Mouse (Mus musculus): ENCODE measurements around the gene Uap1.
A peak's percentile ranks its signal among the peaks of the same experiment; 100 is the strongest.

The Uap1 gene

DNA sequence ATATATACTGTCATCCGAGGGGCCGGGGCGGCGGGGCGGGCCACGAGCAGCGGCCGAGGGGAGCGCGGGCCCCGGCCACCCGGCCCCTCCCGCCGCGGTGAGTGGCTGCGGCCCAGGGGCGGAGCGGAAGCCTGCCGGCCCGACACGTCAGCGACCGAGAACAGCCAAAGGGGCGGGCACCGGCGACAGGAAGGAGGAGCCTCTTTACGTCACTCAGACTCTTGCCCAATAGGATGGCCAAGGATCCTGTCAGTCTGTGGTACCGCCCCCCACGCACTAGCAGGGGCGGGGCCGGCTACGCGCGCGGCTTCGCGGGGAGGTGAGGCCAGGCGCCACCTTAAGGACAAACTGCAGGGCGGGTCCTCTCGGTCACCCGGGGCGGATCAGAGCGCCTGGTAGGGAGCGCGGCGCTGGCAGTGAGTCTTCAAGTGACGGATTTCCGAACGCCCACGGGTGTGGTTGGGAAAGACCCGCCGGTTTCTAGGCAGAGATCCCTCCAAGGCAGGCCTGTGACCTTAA lies at the start of gene Uap1:
Gene Uap1, minus strand, starts transcription at position 144 of the 519 bp plus-strand sequence.
- DNase-seq (ENCODE audit: low spot score), result peak; percentile 86

DNA sequence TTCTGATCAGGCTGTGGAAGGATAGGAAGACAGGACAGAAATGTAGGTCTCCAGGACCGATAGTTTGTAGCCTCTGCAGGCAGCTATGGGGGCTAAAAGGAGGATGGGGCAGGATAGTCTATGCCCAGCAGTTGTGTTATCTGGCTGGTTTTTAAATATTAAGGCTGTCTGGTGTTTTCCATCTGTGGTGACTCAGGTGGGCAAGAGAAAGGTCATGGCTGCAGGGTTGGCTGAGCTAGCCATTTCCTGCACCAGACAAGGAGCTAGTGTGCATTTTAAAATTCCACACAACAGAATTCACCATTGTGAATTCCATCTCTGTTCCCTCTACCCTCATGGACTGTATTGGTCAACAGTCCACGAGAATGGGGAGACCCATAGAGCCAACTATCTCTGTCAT lies 48.5 kb upstream of the Uap1 start:
- no peak for DNase-seq (ENCODE audit: low spot score)

DNA sequence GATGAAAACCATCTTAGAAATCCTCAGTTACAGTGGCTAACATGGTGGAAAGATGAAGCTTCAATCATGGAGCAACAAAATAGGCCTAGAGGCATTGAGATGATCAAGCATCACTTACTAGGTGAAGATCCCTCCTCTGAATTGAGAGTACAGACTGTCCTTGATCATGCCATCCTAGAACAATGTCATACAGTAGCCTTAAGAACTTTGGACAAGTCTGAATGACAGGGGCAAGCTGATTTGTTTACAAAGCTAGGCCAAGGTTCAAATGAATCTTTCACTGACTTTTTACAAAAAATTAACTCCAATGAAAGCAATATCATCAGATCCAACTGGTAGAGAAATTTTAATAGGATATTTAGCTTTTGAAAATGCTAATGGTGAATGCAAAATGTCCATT lies 45.6 kb upstream of the Uap1 start:
- DNase-seq (ENCODE audit: low spot score), result no peak

DNA sequence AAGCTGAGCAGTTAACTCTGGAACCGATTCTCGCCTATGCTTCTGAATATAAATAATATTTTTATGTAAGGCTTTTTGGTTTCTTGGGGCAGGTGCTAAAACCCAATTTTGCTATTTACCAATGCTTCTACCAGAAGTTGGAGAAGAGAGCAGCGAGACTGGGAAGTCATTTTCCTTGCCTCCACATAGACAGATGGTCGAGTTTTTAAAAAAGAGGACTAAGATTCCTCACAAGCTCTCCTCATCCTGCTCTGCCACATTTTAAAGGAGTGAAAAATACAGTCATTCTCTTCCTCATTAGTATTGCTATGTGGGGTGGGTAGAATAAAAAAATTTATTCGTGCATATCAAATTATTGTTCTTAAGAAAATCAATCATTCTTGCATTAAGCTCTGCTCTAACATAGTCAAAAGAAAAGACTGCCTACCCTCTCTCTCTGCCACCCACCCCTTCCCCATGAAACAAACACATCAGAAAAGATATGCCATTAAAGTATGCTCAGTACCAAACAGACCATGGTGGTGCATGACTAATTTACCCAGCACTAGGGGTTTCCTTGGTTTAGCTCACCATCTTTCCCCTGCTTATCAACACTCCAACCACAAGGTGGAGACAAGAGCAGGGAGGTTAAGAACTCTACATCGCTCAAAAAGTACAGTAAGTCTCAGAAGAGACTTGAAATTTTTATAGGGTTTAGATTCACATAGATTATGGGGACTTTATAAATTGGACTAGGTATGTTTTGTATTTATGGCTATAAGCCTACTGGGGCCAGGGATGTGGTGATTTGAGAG lies 43.5 kb upstream of the Uap1 start:
- no peak for DNase-seq (ENCODE audit: low spot score)

DNA sequence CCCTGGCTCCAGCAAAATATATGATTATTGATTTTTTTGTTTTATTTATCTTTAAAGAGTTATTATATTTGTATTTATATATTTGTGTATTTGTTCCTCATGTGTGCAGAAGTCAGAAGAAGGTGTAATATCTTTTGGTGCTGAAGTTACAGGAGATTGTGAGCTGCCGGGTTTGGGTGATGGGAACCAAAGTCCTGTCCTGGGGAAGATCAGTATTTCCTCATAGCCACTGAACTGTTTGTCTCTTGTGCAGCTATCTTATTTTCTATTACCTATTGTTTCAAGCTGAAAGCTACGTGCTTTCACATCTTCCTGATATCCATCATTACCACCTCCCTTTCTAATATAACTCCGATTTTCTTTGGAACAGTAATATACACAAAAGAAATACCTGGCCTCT lies 40.8 kb upstream of the Uap1 start:
- DNase-seq (ENCODE audit: low spot score), result no peak

DNA sequence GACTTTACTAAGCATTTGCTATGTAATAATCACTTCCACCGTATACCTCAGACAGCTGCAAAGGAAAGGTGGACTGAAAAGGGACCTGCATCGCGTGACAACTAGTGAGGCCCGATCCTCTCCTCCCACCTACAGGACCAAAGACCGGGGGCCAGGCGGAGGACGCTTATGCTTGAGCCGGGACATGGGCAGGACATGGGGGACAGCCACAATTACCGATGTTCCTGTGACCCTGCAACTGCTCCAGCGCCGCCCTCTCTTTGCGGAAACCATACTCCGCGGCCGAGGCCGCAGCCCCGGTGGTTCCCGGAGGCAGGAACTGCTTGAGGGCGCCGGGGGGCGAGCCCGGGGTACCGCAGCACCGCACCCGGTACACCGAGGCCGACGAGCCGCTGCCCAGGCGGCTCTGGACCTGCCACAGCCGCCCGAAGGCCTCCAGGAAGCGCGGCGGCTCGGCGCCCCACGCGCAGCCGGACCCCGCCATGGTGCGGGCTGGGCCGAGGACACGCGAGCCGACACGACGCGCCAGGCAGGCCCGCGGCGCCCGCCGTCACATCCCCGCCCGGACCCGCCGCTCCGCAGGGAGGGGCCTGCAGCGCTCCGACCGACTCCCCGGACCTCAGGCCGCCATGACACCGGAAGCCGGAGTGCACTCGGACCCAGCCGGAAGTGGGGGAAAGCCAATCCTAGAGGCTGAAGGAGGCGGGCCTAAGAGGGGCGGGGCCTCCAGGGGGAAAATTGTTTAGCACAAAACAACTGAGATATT lies 40.2 kb upstream of the Uap1 start, which contains the start of gene Uhmk1:
Gene Uhmk1, minus strand, starts transcription at position 641 of the 766 bp plus-strand sequence.
- peak; percentile 76 for DNase-seq (ENCODE audit: low spot score)

DNA sequence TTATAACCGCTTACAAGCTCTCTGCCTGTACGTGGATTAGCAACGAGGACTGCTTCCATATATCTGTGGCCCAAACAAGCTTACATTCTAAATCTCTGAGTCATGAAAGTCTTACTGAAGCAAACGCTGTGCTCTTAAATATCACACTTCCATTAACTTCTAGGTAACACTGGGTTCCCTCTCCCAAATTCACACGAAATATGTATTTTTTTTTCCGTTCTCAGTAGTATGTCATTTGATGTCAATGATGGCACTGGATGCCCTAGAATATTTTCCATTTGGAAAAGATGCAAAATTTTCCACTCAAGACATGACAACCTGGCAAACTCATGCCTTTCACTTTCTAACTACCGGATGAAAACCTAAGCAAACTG lies 39.6 kb upstream of the Uap1 start:
- DNase-seq (ENCODE audit: low spot score), result no peak

DNA sequence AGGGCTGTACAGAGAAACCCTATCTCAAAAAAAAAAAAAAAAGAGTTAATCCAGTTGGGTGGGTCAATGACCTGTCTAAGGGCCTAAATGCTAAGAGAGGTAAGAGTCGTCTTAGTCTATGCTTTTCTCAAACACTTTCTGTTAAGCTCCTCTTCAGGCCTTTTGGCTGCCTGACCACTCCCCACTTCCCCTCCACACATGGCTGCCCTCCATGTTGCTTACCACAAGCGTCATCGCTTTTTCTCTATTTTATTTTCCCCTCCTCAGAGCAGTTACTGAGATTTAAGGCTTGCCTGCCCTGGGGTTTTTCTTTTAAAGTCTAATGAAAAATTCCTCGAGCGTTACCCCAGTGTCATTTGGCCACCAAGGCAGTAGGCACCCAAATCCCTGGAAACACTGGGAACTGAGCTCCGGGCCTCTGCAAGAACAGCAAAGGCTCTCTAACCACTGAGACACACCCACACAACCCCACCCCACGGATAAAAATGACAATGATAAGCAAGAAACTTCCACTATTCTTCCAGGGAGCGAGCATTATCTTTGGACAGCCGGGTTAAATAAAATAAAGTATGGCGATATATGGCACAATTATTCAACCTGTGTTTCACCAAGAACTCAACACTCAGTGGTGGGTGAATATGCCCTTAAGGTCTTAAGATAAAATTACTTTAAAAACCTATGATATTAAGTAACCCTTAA lies 38.6 kb upstream of the Uap1 start:
- no peak for DNase-seq (ENCODE audit: low spot score)

DNA sequence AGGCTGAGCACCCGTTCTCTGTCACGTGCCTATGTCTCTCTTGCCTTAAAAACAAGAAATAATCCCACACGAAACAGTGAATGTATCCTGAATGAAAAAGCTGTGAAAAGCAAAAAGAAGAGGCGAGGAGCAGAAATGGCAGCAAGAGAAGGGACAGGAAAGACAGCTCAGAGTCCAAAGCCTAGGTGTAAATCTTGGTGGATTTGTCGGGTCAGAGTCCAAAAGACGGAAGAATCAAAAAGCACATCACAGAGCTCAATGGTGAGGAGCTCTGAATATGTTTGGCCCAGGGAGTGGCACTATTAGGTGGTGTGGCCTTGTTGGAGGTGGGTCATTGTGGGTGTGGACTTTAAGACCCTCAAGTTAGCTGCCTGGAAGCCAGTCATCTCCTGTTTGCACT lies 31.6 kb upstream of the Uap1 start:
- no peak for DNase-seq (ENCODE audit: low spot score)

DNA sequence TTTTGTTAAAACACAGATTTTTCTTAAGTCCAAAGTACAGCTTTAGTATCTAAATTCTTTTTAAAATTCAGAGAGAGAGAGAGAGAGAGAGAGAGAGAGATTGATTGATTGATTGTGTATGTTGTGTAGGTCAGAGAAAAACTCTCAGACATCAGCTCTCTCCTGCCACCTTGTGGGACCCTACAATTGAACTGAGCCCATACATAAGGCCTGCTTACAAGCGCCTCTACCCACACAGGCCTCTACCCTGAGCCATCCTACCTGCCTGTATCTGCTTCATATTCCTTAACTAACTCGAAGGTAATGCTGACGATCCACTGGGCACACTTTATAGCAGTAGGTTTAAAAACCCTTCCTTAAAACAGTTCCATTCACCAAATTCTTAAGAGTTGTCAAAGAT lies 25.6 kb upstream of the Uap1 start:
- no peak for DNase-seq (ENCODE audit: low spot score)

DNA sequence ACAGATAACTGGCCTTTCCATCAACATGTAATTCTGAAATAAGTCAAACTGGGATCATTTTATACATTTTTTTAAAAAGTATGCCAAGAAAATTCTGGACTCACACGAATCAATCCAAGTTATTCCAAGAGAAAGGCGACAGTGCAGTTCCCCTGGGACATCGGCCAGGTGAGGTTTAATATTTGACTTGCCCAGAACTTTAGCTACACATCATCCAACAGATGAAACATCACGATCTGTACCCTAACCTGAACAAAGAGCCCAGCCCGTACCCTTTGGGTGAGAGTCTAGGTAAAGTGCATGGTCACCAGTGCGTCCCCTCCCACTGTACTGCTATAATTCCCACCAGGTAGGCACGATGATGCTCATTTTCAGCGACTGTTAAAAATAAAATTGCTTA lies 21.5 kb upstream of the Uap1 start:
- DNase-seq (ENCODE audit: low spot score), result no peak

DNA sequence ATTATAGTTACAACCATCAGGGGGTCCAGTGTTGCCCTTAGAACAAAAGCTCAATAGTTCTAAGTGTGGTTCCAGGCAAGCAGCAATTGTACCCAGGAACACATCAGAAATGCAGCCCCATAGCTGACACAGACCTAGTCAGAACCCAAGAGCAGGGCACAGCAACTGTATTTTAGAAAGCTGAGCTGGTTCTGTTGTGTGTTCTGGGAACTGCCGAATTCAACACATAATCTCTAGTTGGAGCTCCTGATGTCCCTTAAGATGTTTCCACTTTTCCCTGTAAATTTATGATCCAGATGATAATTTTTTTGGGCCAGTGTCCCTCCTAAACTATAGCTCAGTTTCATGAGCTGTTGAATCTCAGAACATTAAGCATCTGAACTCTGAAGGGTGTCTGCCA lies 17.2 kb upstream of the Uap1 start:
- no peak for DNase-seq (ENCODE audit: low spot score)

DNA sequence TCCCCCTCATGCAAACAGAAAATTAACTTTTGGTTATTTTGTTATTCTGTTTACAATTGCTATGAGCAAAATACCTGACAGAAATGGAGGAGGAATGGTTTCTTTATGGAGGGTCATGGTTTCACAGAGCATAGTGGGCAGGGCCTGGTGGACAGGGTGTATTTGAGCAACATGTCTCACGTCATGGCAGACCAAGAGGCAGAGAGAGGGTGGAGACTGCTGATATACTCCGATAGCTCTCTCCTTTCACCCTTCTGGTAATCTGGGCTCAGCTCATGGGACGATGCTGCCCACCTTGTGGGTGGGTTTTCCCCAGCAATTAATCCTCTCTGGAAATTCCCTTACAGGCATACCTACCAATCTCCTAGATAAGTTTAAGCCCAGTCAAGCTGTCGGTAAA lies 15.5 kb upstream of the Uap1 start:
- no peak for DNase-seq (ENCODE audit: low spot score)

DNA sequence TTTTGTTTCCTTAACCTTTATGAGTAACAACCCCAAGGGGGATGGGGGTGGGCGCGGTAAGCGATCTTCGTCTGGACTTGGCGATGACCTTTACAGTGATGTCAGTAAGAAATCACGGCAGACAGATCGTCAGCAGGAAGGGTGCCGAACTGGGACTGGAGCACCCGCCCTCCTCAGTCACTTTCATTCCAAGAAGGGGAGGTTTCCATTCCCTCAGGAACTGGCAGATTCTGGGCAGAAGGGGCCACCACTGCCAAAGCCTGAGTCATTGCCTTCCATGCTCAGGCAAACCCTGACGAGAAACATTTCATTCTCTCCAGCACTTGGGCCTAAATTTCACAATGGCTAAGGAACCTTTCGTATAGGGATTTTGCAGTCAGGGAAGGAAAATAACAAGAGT lies 13.8 kb upstream of the Uap1 start:
- no peak for DNase-seq (ENCODE audit: low spot score)

DNA sequence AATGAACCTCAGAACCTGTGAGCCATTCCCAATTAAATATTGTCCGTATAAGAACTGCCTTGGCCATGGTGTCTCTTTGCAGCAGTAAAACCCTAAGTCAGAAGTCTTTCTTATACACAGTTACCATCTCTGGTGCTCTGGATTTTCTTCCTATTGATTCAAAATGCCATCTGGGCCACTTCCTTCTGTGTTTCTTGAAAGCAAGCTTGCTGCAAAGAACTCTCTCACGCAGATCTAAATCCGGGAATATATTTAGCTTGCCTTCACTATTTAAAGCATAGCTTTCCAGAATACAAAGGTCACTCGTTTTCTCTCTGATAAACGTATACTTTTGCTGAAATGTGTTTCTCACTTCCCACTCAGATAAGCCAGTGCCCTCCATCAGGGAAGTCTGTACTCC lies 11.8 kb upstream of the Uap1 start:
- DNase-seq (ENCODE audit: low spot score), result no peak

DNA sequence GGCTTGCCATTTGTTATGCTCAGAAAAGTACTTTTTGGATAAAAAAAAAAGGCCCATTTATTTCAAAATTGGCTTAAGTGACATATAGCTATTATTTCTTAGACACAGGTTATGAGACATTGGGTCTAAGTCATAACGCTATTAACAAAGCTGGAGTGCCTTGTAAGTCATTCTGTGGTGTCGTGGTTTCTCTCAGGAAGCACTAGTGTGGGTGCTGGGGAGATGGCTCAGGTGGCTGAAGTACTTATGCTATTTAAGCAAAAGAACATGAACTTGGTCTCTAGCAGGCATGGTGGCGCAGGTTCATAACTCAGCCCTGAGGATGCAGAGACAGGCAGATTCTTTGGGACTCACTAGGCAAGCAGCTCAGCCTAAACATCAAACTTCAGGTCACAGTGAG lies 10.4 kb upstream of the Uap1 start:
- no peak for DNase-seq (ENCODE audit: low spot score)

DNA sequence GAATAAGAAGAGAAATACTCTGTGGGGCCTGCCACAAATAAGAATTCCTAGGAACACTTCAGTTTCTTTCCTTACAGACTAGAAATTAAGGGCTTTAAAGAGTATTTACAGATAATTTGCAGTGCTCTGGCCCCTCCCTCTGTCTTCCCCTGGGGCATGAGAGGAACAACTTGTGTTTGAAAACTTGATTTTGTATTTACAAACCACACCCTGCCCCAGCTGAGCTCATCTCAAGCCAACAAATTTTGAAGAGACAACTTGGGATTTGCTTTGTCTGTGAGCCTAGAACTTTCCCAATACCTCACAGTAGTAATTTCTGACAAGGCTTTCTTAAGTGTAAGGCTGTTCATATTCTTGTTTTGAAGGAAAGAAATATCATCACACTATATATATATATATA lies 7.9 kb upstream of the Uap1 start:
- DNase-seq (ENCODE audit: low spot score), result no peak

DNA sequence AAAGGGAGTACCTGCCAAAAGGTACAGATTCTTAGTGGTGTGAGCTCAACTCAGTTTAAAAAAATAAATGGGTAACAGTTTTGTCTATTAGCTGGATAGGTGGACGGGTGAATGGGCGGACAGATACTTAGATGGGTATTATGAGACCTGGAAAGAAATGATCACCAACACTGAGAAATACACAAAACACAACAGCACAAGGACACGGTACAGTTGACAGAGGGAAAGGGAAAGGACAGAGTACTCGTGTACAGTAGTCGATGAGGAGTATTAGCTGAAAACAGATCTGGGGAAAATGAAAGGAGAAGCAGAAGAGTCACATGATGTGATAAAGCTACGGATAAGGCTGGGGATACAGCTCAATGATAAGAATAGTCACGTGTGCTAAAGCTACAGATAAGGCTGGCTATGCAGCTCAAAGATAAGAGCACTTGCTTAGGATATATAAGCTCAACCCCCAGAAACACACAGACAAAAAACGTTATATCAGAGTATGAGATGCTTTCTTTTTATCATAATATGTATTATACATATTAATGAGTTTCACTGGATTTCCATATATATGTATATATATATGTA lies 2.0 kb upstream of the Uap1 start:
- no peak for DNase-seq (ENCODE audit: low spot score)

DNA sequence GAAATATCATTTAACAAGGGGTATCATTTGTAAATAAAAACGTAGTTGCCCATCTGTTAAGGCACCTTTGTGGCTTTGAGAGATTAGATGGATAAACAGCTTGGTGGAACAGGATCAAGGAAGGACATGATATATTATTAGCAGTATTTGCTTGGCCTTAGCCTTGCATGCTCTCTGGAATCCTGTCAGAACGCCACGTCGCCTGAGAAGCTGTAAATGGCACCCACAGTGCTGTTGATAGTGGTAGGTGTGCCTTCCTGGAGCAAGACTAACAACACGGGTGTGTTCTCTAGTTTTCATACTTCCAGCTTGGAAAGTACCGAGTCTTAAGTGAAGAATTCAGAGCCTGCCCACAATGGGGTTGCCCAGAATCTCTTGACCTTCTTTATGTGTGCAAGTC lies 1.1 kb upstream of the Uap1 start:
- no peak for DNase-seq (ENCODE audit: low spot score)

DNA sequence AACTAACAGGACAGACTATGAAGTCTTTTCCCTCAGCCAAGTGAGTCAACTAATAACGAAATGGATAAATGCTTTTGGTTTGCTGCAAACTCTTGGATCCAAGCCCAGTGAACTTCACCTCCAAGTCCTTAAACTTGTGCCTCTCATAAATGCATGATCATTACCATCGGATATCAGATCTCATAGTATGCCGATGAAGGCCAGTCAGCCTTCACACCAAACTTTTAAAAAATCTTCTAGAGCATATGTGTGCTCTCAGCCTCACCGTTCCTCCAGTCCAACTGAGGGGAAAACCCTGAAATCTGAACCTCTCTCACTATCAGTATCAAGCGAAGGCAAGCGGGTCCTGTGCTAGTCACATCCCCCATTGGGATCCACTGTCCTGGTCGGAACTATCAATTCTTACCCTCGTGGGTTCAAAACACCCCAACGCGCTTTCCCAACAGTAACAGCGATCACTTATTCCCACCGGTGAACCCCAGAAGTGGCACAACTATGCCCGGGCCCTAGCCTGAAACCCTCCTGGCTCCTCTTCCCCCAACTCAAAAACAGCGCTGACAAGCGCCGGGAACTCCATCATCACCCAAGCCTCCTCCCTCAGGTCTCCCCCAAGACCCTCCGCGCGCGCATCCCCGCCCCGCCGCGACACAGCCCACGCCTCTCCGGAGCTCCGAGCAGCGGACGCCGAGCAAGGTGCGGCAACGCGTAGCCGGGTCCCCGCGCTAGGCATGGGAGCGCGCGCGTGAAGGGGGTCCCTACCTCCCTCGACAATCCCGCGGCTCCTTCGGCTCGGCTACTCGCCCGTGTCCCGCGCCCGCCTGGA lies 555 bp downstream of the Uap1 start:
- DNase-seq (ENCODE audit: low spot score), result no peak

DNA sequence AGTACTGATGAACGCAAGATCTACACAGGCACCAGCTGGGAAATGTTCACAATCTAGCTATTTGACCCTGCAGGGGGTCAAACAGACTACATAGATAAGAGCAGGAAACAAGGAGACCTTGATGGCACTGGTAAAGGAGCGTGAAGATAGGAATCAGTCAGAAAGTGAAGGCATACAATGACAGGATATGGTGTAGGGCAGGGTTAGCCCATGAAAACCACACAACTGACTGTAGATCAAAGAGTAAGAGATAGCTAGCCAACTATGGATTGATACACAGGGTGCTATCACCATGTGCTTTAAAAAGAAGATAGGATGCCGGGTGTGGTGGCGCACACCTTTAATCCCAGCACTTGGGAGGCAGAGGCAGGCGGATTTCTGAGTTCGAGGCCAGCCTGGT lies 7.0 kb downstream of the Uap1 start:
- DNase-seq (ENCODE audit: low spot score), result no peak

DNA sequence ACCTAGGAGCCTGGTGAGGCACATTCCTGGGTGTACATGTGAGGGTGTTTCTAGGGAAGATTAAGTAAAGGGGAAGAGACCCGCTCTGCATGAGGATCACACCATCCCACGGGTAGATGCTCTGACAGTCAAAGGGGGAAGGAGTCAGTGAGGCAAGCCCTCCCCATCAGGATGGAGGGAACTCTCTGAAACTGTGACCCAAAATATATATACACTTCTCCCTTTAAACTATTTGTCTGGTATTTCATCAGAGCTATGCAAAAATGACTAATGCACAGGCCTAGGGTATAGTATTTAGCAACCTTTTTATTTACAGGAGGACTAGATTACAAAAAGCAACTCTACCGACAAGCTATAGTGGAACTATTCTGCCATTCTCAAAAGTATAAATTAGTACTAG lies 9.8 kb downstream of the Uap1 start:
- DNase-seq (ENCODE audit: low spot score), result no peak

Measured in urinary bladder, postnatal 10 days (tissue).